Mouse (Mus musculus) erythroid progenitor cell, adult 5-6 weeks (primary cell): Measurements from ENCODE around the gene Rflnb. TPM values are rescaled to one million over a fixed set of nuclear protein-coding genes. Genes with fewer than 3 reads are reported as not detected.
"Not testable (repeated sequence)": the region's sequence is repeated elsewhere in the genome, so short reads cannot be mapped to it uniquely, and the experiment has no call there.

Experiments used
- ATAC-seq: replicated peaks from 2 replicates; pipeline ENCODE4 v1.8.0; 2016; ENCODE audit warnings: moderate number of reproducible peaks, mild to moderate bottlenecking, moderate TSS enrichment, inconsistent platforms; ENCODE audit not compliant: poor library complexity, low FRiP score, severe bottlenecking
- total RNA-seq, 2 experiments: library from RNA; stranded (forward) in 1 of 2; stranded (reverse) in 1 of 2; fragments of 150-400 nt in 1 of 2; fragments of 186-747, 209-891 nt in 1 of 2; gene quantifications; 2 replicates each; pipeline versions ENCODE4 v1.2.3 to v1.2.4; 2015 to 2017; ENCODE audit warnings: low replicate concordance in 2 of 2

The Rflnb gene
- total RNA-seq, 2 experiments from 2014 or later = 6.7 to 8.8 TPM

DNA sequence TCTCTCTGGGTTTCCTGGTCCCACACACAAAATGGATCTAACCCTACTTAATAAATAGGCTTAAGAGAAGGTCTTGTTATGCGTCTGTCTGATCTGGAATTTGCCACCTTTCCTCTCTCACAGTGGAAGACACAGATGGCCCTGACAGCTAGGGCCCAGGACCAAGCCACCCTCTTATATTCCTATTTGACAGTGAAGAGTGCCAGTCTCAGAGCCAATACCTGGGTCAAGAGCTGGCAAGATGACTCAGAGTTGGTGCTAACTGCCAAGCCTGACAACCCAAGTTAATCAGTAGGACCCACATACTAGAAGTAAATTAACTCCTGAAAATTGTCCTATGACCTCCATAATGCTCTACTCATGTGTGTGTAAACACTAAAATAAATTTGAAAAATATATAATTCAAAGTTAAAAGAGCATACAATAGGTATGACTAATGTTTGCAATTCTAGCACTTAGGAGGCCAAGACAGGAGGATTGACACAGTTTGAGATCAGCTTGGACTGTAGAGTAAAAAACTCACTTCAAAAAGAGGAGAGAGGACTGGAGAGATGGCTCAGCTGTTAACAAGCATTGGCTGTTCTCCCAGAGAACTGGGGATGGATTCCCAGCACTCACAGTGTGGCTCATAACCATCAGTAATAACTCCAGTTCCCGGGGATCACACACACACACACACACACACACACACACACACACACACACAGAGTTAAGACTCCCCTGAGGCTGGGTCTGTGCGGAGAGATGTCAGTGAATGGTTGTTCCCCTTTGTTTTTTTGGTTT is 11.9 kb upstream of the Rflnb start:
- no peak for ATAC-seq

DNA sequence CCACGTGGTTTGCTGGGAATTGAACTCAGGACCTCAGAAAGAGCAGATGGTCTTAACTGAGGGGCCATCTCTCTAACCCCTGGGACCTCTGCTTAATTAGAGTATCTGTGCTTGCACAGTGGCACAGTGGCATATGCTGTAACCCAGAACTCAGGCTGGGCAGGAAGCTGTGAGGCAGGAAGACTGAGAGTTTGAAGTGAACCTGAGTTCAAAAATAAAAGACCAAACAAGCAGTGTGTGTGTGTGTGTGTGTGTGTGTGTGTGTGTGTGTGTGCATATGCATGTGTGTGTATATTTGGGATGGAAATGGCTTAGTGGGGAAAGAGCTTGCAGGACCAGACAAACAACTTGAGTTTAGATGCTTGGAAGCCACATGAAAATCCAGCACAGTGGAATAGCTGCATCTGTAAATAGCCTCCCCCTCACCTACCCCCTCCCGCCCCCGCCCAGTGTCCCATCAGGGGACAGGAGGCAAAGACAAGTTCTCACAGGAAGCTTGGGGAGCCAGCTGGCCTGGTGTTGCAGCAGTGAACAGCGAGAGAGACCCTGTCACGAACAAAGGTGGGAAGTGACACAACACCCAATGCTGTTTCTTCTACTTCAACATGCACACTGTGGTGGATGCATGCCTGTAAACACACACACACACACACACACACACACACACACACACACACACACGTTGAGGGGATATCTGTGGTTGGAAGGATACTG is 10.2 kb upstream of the Rflnb start:
- no peak for ATAC-seq

DNA sequence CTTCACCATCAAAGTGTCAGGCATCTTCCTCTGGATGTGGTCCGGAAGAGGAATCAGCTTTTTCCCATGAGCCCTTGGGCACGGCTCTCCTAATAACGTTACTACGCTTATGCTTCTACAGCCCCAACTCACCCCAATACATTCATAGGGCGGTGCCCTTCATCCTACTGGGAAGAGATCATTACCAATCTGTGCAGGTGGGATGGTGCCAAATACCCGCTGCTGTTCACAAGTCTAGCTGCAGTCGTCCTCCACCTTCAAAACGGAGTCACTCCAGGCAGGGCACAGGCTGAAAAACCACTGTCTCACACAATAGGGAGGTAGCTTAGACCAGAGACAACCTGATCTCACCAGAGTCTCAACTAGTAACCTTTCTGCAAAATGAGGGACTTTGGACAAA is 7.6 kb upstream of the Rflnb start:
- ATAC-seq = no peak

DNA sequence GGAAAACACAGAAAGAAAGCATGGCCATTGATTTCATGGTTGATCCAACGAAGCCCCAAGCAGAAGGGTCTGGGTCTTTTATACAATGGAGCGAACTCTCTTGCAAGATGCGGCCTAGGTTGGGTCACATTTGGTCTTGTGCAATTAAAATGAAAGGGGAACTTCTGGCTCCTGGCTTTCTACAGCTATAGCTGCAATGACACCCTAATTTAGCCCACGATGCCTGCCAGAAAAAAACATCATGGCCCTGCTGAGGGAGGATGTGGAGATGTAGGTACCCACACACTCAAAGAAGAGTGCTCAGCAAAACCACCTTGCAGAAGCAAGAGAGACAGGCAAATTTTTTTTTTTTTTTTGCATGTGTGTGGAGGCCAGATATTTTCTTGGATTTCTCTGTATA is 6.3 kb upstream of the Rflnb start:
- no peak for ATAC-seq

DNA sequence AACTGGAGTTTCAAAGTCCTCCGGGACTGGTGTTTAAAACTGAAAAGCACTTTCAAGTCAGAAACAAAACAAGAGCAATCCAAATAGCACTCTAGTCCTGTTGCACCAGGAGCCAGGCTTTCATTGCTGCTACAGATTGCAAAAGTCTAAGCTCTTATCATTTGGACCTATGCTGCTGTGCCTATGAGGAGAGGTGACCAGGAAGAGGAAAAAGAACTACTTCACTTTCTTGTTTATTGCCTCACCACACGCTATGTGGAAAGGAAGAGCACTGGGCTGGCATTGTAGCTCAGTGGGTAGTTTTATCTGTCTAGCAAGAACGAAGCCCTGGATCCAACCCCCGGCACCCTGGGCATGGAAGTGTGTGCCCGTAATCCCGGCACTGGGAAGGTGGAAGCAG is 5.8 kb upstream of the Rflnb start:
- ATAC-seq = no peak

DNA sequence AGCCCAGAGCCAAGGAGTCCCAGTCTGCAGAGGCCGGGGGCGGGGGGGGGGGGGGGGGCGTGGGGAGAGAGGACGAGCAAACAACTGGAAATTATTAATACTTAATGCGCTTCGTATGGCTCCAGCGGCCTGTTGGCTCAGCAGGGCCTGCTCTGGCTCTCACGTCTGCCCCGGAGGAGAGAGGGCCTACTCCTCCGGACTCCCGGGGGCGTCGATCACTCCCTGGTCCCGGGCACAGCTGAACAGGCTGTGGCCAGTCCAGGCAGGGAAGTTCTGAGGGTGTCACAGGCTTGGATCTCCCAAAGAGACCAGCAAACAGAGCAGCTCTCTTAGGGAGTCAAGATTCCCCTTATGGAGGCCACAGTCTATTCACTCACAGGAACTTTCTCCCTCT is 487 bp upstream of the Rflnb start:
- no peak for ATAC-seq

DNA sequence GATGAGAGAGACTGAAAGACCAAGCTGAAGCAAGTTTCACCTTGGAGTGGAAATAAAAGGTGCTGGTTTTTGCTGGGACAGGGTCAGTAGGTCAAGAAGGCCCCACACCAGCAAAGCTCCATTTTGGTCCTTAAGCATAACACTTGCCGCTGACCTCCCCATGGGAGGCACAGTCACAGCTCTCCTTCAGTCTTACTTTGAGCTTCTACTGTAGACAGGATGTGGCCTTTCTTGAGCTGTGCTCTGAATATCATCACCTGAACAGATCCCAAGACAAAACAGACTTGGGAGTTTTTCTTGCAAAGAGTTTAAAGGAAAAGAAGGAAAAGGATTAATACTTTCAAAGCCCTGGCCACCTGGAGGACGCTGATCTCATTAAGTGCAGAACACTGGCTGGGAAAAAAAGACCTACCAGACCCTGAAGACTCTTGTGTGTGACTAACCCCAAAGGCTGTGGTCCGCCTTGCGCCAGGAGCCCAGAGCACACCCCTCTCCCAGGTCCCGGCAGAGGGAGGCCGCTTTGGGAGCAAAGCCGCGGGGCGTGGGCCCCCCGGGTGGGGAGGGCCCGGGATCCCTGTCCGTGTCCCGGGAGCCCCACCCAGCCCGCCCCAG is 949 bp downstream of the Rflnb start:
- ATAC-seq = no peak

DNA sequence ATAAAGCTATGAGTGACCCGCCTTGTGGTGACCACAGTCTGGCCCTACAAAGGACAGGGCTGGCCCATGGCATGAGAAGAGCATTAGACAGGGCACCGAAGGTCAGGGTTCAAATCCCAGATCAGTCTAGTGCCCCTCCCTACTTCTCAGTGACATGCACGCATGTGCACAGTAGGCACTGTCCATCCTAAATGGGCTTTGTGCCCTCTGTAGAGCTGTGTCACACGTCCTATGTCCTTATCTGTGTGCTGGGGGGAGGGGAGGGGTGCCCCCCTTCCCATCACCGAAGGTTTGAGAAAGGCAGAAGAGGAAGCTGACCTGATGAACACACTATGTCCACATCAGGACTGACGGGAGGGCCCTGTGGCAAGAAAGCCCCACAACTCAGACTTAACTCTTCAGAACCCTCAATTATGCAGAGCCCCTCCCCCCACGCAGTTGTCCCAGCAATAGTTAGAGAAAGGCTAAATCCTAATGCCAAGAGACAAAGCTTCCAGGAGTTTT is 2.5 kb downstream of the Rflnb start:
- no peak for ATAC-seq

DNA sequence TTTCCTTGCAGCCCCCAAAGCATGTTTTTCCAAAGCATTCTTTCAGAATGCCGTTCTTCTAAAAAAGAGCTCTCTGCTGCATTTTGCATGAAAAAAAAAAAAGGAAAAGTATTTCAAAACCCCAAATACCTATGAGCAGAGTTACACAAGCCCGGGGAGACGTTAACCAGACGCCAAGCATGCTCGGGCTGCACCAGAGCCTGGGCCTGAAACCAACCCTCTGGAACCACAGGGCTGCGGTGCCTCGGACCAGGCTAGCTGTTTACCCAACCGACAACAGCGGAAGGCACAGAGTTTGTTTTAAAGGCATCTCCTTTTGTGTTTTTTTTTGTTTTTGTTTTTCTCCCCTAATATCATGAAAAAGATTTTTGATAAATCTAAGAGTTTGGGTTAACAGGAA is 6.7 kb downstream of the Rflnb start:
- no peak for ATAC-seq

DNA sequence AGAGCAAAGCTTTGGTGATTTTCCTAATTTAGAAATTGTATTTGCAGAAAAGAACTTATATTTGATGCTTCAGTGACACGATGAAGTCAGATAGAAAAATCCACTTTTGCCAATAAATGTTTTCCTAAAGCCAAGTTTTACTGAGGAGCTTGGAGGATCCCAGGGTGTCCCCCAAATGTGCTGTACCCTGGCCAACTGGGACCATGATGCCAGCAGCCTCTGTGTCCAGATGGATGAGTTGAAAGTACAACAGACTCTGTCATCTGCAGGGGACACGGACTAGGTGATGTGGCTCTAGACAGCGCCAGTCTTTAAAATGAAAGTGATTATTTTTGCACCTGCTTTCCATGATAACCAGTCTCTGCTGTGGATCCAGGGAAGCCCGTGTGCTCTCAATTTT is 7.7 kb downstream of the Rflnb start:
- ATAC-seq = no peak

DNA sequence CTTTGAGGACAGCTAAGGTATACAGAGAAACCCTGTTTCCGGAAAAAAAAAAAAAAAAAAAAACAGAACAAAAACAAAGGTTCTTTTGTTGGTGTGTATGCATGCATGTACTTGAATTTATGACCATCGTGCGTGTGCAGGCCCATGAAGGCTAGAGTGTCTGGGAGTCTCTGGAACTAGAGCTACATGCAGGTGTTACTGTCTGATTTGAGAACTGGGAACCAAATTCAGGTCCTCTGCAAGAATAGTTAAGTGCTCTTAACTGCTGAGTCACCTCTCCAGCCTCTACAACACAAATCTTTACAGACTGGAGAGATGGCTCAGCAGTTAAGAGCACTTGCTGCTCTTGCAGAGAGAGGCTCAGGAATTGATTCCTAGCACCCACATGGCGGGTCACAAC is 11.8 kb downstream of the Rflnb start:
- no peak for ATAC-seq

DNA sequence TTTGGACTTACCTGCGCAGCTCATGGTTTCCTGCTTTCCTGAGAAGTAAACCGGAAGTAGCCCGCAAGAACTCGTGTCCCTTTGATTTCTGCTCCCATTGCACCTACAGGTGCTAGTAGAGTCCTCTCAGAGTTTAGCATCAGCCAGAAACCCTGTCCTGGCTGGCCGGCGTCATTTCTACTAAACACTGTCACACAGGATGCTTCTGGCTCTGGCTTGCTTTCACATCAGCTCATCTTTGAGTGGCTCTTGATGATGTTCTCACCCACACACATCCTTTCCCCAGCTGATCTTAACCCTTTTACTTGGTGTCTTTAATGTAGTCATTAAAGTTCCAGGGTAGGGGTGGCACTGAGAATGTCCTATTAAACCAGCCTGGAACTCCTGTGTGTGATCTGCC is 12.3 kb downstream of the Rflnb start:
- no peak for ATAC-seq

DNA sequence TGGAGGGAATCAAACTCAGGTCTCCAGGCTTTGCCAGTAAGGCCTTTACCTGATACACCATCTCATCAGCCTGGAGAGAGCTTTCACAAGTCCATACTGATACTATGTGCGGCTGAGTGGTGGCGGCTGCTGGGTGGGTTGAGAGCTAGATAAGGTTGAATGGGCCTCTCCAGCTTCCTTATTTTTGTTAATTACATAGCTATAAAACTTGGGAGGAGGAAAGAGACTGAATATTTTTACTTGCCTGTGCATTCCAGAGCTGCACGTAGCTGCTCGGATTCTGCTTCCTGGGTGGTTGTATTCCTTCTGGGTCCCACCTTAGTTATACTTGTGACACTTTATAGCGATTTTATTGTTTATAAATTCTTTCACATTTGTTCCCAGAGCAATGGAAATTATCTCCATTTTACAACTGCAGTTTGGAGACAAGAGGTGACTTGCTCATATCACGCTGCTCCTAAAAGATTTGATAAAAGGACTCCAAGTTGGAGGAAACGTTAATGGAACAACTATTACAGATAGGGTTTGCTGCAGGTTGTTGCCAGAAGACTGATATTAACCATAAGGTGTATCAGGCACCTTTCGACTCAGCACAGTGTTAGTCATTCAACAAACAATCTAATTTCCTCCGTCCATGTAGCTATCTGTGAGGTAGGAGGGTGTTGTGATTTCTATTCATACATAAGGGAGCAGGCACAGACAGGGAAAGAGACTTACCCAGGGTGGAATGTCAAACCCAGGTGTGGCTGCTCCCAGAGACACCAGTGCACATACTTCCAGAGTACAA is 16.6 kb downstream of the Rflnb start:
- no peak for ATAC-seq

DNA sequence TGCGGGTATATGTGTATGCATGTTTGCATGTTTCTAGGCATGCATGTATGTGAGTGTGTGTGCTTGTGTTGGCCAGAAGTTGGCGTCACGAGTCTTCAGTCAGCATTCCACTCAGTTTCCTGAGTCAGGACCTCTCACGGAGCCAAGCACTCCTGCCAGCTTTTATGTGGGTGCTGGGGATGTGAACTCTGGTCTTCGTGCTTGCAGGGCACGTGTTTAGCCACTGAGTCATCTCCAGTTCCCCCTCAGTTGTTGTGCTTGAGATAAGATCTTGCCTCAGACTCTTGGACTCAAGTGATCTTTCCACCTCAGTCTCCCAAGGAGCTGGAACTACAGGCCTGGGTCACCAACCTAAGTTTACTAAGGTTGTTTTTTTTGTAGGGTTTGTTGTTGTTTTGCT is 18.5 kb downstream of the Rflnb start:
- ATAC-seq = no peak

DNA sequence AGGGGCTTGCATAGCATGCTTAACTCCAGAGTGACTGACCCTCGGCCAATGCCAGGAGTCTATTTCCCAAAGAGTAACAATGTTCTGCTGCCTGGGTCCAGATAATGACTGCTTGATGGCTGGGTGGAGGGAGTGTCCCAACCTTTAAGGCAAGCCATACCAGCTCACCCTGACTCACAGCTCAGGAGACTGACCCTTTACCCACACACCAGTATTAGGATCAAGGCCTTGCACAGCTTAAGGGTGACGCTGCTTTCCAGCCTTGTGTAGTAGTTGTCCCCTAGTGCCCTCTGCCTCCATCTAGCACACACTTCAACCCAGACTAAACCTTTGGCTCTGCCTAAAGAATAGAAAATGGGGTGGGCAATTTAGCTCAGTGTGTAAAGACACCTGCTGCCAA is 19.4 kb downstream of the Rflnb start:
- ATAC-seq = no peak

DNA sequence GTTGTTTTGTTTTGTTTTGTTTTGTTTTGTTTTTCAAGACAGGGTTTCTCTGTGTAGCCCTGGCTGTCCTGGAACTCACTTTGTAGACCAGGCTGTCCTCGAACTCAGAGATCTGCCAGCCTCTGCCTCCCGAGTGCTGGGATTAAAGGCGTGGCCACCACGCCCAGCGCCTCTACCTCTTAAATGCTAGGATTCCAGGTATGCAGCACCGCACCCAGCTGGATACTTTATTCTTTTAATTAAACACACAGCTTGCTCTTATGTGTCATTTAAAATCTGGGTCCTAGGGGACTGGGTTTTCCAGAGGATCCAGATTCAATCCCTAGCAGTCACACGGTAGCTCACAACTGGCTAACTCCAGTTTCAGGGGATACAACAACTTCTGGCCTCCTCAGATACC is 23.3 kb downstream of the Rflnb start:
- ATAC-seq = not testable (repeated sequence)

DNA sequence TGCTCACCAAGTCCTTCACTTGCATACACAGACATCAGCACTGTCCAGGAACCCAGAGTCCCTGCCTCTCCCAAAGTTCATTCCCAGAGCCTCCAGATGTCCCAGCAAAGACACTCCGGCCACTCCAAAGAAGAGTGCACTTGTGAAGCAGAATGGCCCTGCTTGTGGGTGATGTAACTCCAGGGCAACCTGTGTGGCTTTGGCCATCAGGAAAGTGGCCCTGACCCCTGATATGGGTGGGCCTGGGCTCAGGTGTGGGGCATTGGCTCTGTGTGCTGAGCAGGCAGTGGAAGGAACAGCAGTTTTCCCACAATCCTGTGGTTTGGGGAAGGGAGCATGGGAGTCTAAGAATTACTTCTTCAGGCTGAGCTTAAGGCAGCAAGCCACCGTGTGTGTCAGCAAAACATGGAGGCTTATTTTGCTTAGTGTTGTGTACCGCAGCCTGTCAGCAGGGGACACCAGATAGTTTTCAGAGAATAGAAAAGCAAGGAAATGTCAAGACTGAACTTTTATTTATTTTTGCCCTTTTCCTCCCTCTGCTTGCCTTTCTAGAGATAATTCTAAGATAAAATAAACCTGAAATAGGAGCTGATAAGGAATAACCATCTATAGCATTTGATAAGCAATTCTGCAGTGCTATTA is 26.2 kb downstream of the Rflnb start:
- no peak for ATAC-seq

DNA sequence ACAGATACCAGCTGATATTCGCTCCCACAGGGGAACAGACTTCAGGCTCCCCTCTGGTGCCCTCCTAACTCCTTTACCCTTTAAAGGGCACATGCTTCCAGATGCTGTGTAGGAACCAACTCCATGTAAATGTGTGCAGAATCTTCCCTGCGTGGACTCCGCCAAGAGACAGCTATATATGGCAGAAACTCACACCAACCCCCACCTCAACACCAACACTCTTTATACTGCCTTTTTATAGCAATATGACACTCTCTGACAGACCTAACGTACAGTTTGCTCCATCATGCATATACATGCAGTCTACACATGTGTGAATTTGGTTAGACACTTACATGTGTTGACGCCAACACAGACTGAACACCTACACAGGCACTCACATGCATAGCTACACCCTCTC is 26.9 kb downstream of the Rflnb start:
- ATAC-seq = no peak

DNA sequence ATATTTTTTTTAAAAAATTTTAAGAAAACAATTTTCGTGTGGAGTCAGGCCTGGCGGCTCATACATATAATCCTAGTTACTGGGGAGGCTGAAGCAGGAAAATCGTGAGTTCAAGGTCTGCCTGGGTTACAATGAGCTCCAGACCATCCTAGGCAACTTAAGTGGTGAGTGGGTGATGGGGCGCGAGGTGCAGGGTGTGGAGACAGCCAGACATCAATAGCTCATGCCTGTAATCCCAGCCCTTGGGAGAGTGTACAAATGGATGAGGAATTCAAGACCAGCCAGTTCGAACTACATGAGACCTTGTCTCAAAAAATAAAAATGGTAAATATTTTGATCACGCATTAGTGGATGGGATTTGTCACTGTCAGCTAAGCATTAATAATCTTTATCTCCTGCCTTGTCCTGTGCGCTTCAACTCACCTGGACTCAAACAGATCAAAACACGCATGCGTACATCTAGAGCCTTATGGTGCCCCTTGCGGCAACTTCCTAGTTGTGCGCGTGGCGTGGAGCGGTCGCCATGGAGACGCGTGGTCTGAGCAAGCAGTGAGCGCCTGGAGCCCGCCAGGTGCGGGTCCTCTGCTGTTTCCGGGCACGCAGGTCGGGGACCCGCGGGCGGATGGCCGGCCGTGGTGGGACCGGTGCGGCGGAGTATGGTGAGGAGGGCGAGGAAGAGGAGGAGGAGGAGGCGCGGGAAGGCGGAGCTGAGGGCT is 28.0 kb downstream of the Rflnb start, which contains the start of gene 1700016K19Rik:
1700016K19Rik (plus strand) TSS at position 473 of the 716 bp plus-strand sequence.
- no peak for ATAC-seq
